Mouse (Mus musculus): Measurements from ENCODE around the gene Nr2c2.

The Nr2c2 gene

GRCm38 (mm10) chr6:92091130-92091591, at the start of gene Nr2c2:
Gene Nr2c2 (plus strand): TSS chr6:92091390.
- ChIA-PET CTCF (interaction anchor here in 2 of 4 experiments (0.6 to 1.2 kb wide), 4 partner anchors 11 to 190 kb away, joined by 3 to 5 read pairs (median 3); no protein-coding TSS in a partner anchor), POLR2A (interaction anchor here (0.5 to 2.7 kb wide), 23 partner anchors 8 to 650 kb away, joined by 3 to 13 read pairs (median 3); partner anchors contain the start of gene Ccdc174 (in 1 of the 4))

DNA sequence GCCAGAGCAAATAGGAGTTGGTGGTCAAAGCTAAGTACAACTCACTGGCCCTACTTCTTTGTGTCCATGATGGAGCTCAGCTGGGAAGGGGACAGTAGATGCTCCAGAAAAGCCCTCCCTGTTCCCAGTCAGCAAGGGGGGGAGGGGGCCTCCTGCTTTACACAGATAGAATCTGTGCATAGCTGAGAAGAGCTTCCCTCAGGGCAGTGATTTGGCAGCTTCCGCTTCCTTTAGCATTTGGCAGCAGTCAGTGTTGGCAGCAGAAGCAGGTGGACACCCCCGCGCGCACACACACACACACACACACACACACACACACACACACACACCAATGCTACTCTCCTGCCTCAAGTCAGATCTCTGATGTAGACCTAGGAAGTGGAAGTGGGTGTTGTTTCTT, 49.1 kb upstream of the Nr2c2 start:
- POLR2A ChIA-PET = interaction anchor here in 1 of 4 experiments (0.8 kb wide), 1 partner anchor 10 kb away, joined by 3 read pairs; no protein-coding TSS in a partner anchor
- CTCF ChIA-PET = interaction anchor here in 1 of 4 experiments (1.1 kb wide), 1 partner anchor 16 kb away, joined by 3 read pairs; no protein-coding TSS in a partner anchor

DNA sequence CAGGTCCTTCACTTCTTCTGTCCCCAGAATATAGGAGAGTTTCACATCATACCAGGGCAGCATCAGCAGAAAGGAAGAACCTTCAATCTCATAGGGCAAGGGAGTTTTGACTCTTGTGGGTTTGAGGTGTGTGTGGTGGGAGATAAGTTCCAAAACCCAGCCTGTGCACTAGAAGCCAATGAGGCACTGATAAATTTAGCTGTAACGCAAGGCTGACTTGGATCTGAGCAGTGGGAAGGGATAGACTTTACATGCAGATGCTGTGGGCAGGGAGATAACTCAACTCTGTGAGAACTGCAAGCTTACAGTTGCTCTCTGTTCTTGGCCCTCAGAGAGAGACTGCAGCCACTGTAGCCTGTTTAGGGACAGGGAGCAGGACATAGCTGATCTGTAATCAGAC, 48.3 kb upstream of the Nr2c2 start:
- CTCF ChIA-PET = no interaction called here
- POLR2A ChIA-PET = no interaction called here

- ChIA-PET POLR2A (interaction anchor here in 1 of 4 experiments (0.9 kb wide), 1 partner anchor 28 kb away, joined by 3 read pairs; no protein-coding TSS in a partner anchor), CTCF (interaction anchor here (0.5 to 1.8 kb wide), 14 partner anchors 8 to 643 kb away, joined by 3 to 7 read pairs (median 3); no protein-coding TSS in a partner anchor)
Observed at GRCm38 (mm10) chr6:92057768-92058167, 33.4 kb upstream of the Nr2c2 start.

- POLR2A ChIA-PET = interaction anchor here in 2 of 4 experiments (0.8 to 1.1 kb wide), 5 partner anchors 57 to 160 kb away, joined by 3 read pairs; partner anchors contain the start of gene Fgd5 (in 1 of the 2)
- CTCF ChIA-PET = interaction anchor here (0.6 to 1.4 kb wide), 5 partner anchors 10 to 535 kb away, joined by 3 to 8 read pairs (median 3); no protein-coding TSS in a partner anchor
Observed at GRCm38 (mm10) chr6:92061725-92062124, 29.5 kb upstream of the Nr2c2 start.

DNA sequence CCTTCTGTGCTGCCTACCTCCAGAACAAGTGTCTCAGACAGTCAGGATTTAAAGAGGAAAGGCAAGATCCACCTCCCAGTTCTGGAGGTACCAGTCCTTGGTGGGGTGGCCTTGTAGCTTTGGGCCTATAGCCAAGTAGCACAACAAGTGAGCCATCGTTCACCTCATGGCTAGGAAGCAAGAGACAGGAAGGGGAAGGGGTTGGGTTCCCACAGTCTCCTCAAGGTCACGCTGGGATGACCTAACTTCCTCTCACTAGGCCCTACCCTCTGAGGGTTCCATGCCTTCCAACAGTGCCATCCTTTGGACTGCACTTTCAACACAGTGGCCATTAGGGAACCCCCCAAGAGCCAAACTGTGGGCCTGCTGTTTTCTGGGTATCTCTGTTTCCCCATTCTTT, 27.7 kb upstream of the Nr2c2 start:
- ChIA-PET CTCF (interaction anchor here in 2 of 4 experiments (1.2 to 1.6 kb wide), 2 partner anchors 162 to 165 kb away, joined by 3 read pairs; no protein-coding TSS in a partner anchor), POLR2A (no interaction called here)

- ChIA-PET CTCF (interaction anchor here in 1 of 4 experiments (3.7 kb wide), 1 partner anchor 163 kb away, joined by 35 read pairs; no protein-coding TSS in a partner anchor), POLR2A (no interaction called here)
Observed at GRCm38 (mm10) chr6:92064101-92064500, 27.1 kb upstream of the Nr2c2 start.

DNA sequence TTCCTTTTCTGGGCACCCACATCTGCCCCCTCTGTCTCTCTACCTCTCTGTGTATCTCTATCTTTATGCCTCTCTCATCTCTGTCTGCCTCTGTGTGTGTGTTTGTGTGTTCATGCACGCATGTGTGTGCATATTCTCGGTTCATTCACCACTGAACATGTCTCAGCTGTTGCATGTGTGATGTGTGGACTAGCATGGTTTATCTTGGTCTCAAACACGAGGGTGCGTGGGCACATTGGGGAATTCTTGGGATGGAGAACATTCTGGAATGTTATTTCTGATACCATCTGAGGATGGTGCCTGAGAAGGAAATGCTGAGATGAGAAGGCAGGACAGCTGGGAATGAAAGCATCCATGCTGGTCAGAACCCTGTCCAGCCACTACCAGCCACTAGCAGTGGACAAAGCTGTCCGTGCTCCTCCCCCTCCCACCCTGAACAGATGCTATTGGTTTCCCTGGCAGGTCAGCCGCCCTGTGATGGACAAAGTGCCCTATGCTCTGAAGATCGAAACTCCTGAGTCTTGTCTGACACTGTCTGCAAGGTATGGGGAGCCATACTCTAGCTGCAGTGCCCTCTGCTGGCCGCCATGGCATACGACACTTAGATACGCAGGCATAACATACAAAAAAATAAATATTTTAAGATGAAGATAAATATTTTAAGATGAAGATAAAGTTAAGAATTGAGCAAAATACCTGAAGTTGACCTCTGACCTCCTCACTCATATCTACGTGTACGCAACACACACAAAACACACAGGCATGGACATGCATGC, 25.3 kb upstream of the Nr2c2 start:
- CTCF ChIA-PET = interaction anchor here (0.6 to 4.7 kb wide), 32 partner anchors 7 to 1031 kb away, joined by 3 to 108 read pairs (median 5); partner anchors contain the start of gene 4930590J08Rik (in 2 of the 4)
- POLR2A ChIA-PET = no interaction called here

DNA sequence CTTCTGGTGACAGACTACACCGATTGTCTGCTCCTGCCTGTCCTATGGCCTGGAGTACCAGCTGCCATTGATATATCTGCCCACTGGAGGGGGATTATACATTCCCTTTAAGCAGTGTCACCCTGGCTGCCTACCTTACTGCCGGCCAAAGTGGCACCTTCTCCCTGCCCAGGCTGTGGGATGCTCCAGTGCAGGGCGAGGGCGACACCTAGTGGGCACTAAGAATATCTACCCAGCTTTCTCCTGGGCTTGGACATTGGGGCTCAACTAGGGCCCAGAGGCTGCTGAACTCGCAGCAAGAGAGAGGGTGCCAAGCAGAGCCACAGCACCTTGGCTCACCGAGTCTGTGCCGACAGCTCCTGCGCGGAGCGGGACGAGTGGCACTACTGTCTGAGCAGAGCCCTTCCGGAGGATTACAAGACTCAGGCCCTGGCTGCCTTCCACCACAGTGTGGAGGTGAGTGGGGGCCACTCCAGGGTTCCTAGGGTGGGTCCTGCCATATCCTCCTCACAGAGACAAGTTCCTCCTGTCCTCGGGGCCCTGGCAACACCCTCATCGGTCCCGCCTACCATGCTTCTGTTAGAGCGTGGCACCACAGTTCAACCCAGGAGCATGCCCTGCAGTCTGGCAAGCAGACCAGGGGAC, 23.9 kb upstream of the Nr2c2 start:
- ChIA-PET POLR2A (interaction anchor here in 2 of 4 experiments (0.7 to 1.2 kb wide), 6 partner anchors 18 to 167 kb away, joined by 3 to 4 read pairs (median 3); partner anchors contain the start of gene Nr2c2 (in 1 of the 2)), CTCF (interaction anchor here (0.5 to 4.7 kb wide), 57 partner anchors 9 to 782 kb away, joined by 3 to 108 read pairs (median 4); partner anchors contain the start of gene 4930590J08Rik (in 1 of the 4))

DNA sequence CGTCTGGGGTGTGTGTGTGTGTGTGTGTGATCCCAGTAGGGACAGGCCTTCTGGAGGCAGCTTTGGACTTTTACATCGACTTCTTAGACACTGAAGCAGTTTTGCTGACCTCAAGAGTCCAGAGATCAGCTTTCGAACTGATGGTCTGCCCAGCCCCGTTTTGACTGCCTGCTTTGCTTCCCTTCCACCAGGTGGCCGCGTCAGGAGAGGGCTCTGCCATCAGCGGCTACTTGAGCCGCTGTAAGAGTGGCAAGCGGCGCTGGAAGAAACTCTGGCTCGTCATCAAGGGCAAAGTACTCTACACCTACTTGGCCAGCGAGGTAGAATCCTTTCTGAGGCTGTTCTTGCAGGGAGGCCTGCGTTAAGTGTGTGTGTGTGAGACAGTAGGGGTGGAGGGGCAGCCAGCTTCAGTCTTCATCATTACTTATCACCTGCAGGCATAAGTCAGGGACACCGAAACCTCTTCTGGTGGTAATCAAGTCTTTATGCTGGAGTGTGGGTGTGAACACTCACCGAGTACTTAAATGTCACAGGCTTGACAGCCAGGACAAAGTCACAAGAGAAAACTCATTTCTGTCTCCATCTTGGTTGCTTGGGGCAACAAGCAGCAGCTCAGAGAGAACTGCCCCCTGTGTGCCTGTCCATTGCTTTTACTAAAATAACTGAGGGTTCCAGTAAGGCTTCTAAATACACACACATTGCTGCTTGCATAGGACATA, 19.9 kb upstream of the Nr2c2 start:
- ChIA-PET POLR2A (interaction anchor here in 1 of 4 experiments (1.4 kb wide), 1 partner anchor 58 kb away, joined by 3 read pairs; no protein-coding TSS in a partner anchor), CTCF (interaction anchor here (0.5 to 2.8 kb wide), 8 partner anchors 14 to 294 kb away, joined by 3 to 11 read pairs (median 6); no protein-coding TSS in a partner anchor)

DNA sequence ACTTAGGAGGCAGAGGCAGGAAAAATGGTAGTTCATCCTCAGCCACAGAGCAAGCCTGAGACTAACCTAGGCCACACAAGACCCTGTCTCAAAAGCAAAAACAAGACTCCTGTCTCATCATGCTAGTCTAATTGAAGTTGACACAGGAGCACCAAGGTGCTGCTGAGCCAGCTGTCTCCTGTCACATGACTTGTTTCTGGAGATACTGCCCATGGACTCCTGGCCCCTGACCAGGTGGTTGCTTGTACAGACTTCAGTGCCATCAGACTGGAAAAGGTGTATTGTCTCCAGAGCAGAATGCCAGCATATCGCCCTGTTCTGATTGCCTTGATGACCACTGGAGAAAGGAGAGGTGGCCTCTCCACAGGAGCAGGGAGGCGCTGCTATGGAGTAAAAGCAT, 10.5 kb upstream of the Nr2c2 start:
- CTCF ChIA-PET = interaction anchor here in 1 of 4 experiments (1.7 kb wide), 1 partner anchor 14 kb away, joined by 5 read pairs; no protein-coding TSS in a partner anchor
- POLR2A ChIA-PET = interaction anchor here in 1 of 4 experiments (1.8 to 2.3 kb wide), 2 partner anchors 10 kb away, joined by 7 to 9 read pairs; partner anchors contain the start of gene Nr2c2

- CTCF ChIA-PET = interaction anchor here in 2 of 4 experiments (0.6 to 2.7 kb wide), 2 partner anchors 16 to 26 kb away, joined by 4 to 10 read pairs; no protein-coding TSS in a partner anchor
- POLR2A ChIA-PET = interaction anchor here in 3 of 4 experiments (0.8 to 2.3 kb wide), 4 partner anchors 8 to 569 kb away, joined by 3 to 7 read pairs (median 4); partner anchors contain the start of gene Nr2c2 (in 1 of the 3)
Observed at GRCm38 (mm10) chr6:92082756-92083155, 8.4 kb upstream of the Nr2c2 start.

DNA sequence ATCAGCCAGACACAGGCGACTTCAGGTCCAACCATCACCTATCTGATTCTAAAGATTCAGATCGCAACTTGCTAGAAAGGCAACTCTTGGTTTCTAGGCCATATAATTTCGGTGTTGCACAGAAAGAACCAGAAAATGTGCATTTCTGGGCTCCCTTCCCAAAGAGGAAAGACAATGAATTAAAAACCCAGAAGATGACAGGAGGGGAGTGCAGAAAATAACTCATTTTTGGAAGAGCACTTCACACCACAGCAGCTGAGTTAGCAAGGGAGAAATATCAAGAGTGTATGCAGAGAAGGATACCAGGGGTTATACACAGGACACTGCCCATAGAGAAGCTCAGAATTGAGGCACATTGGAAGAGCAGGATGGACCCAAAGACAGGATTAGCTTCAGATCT, 6.3 kb upstream of the Nr2c2 start:
- POLR2A ChIA-PET = interaction anchor here in 2 of 4 experiments (0.6 to 1.6 kb wide), 2 partner anchors 8 to 133 kb away, joined by 3 read pairs; no protein-coding TSS in a partner anchor

GRCm38 (mm10) chr6:92089141-92089540, 2.0 kb upstream of the Nr2c2 start:
- CTCF ChIA-PET = interaction anchor here in 2 of 4 experiments (1.0 to 1.6 kb wide), 2 partner anchors 22 to 180 kb away, joined by 3 read pairs; no protein-coding TSS in a partner anchor
- POLR2A ChIA-PET = interaction anchor here in 3 of 4 experiments (0.7 to 2.7 kb wide), 4 partner anchors 9 to 196 kb away, joined by 3 to 13 read pairs (median 3); no protein-coding TSS in a partner anchor

More for the DNA sequence above, 6.3 kb upstream of the Nr2c2 start:
- CTCF ChIA-PET = no interaction called here

- POLR2A ChIA-PET = interaction anchor here (0.5 to 2.7 kb wide), 17 partner anchors 8 to 618 kb away, joined by 3 to 13 read pairs (median 4); partner anchors contain the start of gene Ccdc174 (in 1 of the 4)
- CTCF ChIA-PET = interaction anchor here in 2 of 4 experiments (0.6 to 1.6 kb wide), 5 partner anchors 23 to 238 kb away, joined by 3 to 5 read pairs (median 4); no protein-coding TSS in a partner anchor
Observed at GRCm38 (mm10) chr6:92089982-92090381, 1.2 kb upstream of the Nr2c2 start.

DNA sequence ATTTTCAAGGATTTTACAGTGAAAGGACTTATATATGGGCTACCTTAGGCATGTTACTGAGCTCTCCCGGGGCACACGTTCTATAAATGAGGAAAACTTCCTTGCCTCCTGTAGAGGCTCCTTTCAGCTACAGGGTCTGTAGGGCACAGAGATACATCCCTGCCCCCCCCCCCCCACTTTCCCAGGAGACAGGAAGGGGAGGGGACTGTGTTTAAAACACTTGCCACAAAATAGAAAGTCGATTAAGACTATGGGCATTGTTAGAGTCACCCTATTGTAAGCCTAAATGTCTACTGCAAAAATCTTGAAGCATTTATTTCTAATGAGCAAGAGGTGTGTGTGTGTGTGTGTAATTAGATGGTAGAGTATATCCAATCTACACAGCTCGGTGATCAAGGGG, 693 bp upstream of the Nr2c2 start:
- CTCF ChIA-PET = interaction anchor here in 3 of 4 experiments (0.6 to 1.6 kb wide), 8 partner anchors 11 to 238 kb away, joined by 3 to 5 read pairs (median 4); no protein-coding TSS in a partner anchor
- POLR2A ChIA-PET = interaction anchor here in 3 of 4 experiments (0.6 to 2.7 kb wide), 24 partner anchors 8 to 650 kb away, joined by 3 to 13 read pairs (median 3); partner anchors contain the start of gene Ccdc174 (in 1 of the 3)

Measured in embryonic stem cell, embryonic (primary cell).